Mouse (Mus musculus): Measurements from ENCODE around the gene Phgr1.

Phgr1 gene

GRCm38 (mm10) chr2:118813981-118814836 lies 41.6 kb downstream of the Phgr1 start, which contains the start of gene Knstrn:
Knstrn (plus strand) TSS chr2:118814003.
- DNase-seq (ENCODE audit: low read depth, low spot score), result peak; percentile 90

- DNase-seq (ENCODE audit: low read depth, low spot score), result no peak
Observed at GRCm38 (mm10) chr2:118822800-118823199, 50.2 kb downstream of the Phgr1 start.

DNA sequence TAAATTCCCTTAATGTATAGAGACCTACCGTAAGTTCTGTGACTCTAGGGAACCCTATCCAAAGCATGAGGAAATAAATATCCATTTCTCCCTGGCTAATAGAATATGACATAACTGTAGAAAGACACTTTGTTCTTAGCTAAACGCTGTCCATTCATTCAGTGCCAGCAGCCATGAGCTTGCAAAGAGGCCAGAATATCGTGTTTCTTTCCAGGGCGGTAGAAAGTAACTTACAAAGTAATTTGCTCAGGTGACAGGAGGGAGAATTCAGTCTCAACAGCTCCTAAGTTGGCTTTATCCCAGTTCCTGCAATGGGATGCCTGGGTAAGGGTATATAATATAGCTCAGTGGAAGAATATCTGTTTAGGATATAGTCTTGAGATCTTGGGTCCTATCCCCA lies 51.8 kb downstream of the Phgr1 start:
- DNase-seq (ENCODE audit: low read depth, low spot score), result no peak
